Mouse (Mus musculus) small intestine, adult 10 weeks (tissue): Measurements from ENCODE around the gene Fam222a. TPM values are rescaled to one million over a fixed set of nuclear protein-coding genes. Genes with fewer than 3 reads are reported as not detected.

Experiments used
- polyA plus RNA-seq: library from polyadenylated mRNA; stranded (reverse); fragments of 350-450 nt; fragmentation: Illumina TruSeq; extraction: RNeasy Lipid Tissue Mini Kit (QIAGEN cat#74804); gene quantifications from one replicate; pipeline ENCODE4 v1.2.3, GENCODE M21; 2014; ENCODE audit warnings: low replicate concordance

Gene Fam222a
- 0.37 TPM for polyA plus RNA-seq

GRCm38 (mm10) chr5:114567565-114568197 lies at the start of gene Fam222a:
Gene Fam222a (plus strand): TSS chr5:114568016.

GRCm38 (mm10) chr5:114658255-114658654 lies 90.4 kb downstream of the Fam222a start, which contains the start of gene Trpv4:
Gene Trpv4 (minus strand): TSS chr5:114658421.

Other genes with a start within 250 kb of the Fam222a start
- 28.4 TPM for gene Kctd10, start 187.5 kb upstream of the Fam222a start, polyA plus RNA-seq
- 2.4 TPM for gene Ube3b, start 187.4 kb upstream of the Fam222a start, polyA plus RNA-seq
- gene Mmab, start 124.0 kb upstream of the Fam222a start, polyA plus RNA-seq = 2.2 TPM
- gene Mvk, start 123.7 kb upstream of the Fam222a start, polyA plus RNA-seq = not detected
- gene Trpv4, start 90.4 kb downstream of the Fam222a start, polyA plus RNA-seq = not detected
- 36.0 TPM for gene Gltp, start 123.0 kb downstream of the Fam222a start, polyA plus RNA-seq
- gene Tchp, start 139.7 kb downstream of the Fam222a start, polyA plus RNA-seq = 0.82 TPM
- gene Ankrd13a, start 206.7 kb downstream of the Fam222a start, polyA plus RNA-seq = 87.8 TPM
- 9.3 TPM for gene Git2, start 207.5 kb downstream of the Fam222a start, polyA plus RNA-seq